Mouse (Mus musculus) liver, adult (tissue): ENCODE data around the gene Dapp1.

Source experiments
- GATA4 ChIP-seq: IDR thresholded peaks from 2 replicates; pipeline ENCODE4 v1.6.1; 2014; ENCODE audit warnings: mild to moderate bottlenecking, low read length; ENCODE audit not compliant: insufficient replicate concordance

The Dapp1 gene

GRCm38 (mm10) chr3:137998491-137999223, 17.3 kb upstream of the Dapp1 start:
- TF ChIP-seq GATA4 = no peak

DNA sequence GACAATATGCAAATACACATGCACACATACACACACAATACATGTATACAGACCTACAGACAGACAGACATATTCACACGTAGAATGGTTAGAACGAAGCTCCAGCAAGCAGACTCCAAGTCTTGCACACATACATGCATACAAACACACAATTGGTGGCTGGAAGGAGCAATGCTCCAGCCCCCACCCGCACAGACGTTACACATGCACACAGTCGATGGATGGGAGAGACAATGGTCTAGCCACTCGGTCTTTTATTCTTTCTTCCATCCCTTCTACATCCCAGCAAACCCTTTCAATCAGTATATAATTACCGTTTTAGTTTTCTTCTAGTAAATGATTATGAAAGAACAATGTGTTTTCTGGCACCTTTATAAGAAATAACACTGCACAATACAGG, 14.1 kb upstream of the Dapp1 start:
- no peak for TF ChIP-seq GATA4

GRCm38 (mm10) chr3:137994196-137994595, 12.9 kb upstream of the Dapp1 start:
- TF ChIP-seq GATA4 = no peak

GRCm38 (mm10) chr3:137992366-137992765, 11.0 kb upstream of the Dapp1 start:
- TF ChIP-seq GATA4 = no peak

DNA sequence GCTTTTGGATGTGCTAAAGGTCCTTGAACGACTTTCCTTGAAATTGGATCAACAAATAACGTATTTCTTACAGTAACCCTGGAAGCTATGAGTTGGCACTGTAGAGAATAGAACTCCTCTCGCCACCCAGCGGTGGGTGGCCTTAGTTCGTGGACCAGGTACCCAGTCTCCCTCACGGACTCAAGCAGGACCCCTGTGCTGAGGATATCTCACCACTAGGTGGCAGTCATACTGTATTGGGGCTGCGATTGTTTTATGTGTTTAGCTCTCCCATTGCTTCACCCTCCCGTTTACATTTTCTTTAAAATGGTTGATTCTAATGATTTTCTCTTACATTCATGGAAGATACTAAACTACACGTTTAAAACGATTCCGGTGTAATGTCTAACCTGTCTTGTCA, 9.8 kb upstream of the Dapp1 start:
- no peak for TF ChIP-seq GATA4

DNA sequence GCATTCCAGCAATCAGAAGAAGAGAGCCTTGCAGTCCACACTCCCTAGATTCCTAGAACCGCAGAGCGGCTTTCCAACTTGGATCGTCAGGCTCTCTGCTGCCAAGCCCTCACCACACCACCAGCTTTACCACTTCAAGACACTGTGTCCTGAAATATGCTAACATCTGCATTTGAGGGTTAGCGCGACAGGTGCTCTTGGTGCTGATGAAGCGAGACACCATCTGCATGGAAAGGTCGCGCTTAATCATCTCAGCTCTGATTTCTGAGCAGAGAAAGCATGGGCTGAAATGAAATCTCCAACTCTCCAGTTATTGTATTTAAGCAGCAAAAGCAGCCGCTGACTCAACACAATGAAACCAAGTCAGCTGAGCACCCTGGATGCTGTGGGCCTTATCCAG, 8.1 kb upstream of the Dapp1 start:
- no peak for TF ChIP-seq GATA4

DNA sequence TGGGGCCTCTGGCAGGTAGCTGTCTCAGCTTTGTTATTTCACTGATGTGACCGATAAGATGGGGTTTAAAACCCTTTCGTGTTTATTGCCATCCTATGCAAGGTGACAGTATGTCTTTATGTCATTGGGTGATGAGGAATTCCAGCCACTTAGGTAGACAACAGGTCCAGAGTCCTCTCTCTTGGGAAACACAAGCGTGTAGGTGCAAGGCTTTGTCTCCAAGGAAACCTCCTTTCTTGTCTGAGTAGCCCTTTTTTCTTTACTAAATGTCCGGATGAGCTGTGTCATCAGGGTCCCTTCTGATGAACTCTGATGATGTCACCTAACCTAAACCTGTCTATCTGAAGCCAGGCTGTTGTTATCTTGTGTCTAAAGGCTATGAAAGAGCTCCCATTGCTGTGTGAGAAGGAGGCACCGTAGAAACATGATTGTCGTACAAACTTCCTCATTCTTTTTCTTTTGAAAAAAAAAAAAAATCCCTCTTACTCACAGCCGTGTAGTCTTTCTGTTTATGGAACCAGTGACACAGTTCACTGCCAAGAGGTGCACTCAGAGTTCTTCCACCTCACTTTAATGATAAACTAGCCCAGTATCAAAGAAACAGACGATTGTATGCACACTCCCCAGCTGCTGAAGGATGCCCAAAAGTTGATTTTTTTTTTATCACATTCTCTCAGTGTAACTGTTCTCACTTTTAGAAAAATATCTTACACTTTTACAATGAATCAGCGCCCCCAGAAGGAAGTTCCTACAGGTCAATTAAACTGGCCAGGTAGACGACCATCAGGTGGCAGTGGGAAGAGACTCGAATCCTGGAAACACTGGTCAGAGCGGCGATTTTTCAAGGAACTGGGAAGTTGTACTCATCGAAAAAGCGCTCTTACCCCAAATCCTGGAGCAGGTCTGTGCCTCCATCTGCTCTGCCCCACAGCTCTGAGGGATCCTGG, 637 bp downstream of the Dapp1 start:
- TF ChIP-seq GATA4 = no peak

DNA sequence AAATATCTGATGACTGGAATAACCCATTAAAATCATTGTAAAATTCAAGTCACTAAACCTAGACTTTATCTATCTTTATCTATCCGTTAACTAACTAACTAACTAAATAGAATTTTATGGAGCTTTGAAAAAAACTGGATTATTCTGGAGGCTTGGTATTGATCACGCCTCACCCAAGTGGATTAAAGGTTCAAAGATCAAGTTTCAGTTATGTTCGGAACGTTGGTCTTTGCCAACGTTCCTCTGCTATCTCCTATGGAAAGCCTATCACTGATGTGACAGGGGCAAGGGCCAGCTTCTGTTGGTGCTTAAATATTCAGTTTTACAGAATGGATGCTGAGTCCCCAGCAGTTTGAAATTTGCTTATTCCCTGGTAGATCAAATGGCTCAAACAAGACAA, 3.1 kb downstream of the Dapp1 start:
- no peak for TF ChIP-seq GATA4

GRCm38 (mm10) chr3:137977629-137978041, 3.7 kb downstream of the Dapp1 start:
- TF ChIP-seq GATA4 = no peak

DNA sequence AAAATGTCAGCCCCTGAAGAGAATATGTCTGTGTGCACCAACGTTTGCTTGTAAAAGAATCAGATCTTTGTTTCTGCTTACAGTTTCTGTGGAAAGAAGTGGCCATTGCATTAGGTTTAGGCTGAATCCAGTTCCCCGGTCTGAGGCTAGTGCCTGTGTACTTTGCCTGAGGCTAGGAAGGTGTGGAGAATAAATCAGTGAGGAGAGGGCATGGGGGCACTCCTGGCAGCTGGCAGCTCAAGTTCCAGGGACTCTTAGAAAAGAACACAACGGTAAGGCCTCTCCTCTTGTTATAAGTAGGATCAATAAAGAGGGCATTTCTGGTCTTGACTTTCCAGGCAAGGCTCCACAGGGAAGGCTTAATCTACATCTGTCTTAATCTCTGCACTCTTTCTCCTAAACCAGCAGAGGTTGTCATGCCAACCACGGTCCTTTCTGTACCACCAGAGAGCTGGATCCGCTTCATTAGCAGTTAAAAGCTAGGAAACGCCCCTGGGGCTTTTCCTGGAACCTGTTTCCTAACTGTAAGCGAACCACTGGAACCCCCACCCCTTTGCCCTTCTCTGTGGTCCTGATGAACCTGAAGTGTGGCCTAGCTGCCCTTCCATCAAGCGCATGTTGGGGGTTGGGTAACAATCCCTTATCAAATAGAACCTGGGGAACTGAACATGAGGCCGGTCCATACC, 4.3 kb downstream of the Dapp1 start:
- no peak for TF ChIP-seq GATA4

- TF ChIP-seq GATA4 = no peak
These were observed 5.4 kb downstream of the Dapp1 start for GRCm38 (mm10) chr3:137975856-137976423.

GRCm38 (mm10) chr3:137975435-137975834, 5.9 kb downstream of the Dapp1 start:
- TF ChIP-seq GATA4 = no peak

- no peak for TF ChIP-seq GATA4
These were observed 7.0 kb downstream of the Dapp1 start for GRCm38 (mm10) chr3:137974306-137974705.

- TF ChIP-seq GATA4 = no peak
These were observed 8.4 kb downstream of the Dapp1 start for GRCm38 (mm10) chr3:137972989-137973388.

GRCm38 (mm10) chr3:137972224-137972623, 9.1 kb downstream of the Dapp1 start:
- no peak for TF ChIP-seq GATA4
